Mouse (Mus musculus) splenic B cell, adult 2 months (primary cell): Measurements from ENCODE around the gene Kcnip4.

Experiments used
- DNase-seq: peaks from one replicate; pipeline ENCODE4 v3.0.0-alpha.2; 2011; ENCODE audit warnings: low read depth, low spot score
- H3K27me3 ChIP-seq: 2 replicates; pipeline ENCODE4 v1.6.1; 2012; ENCODE audit warnings: mild to moderate bottlenecking, low read length, moderate library complexity, mixed read lengths; ENCODE audit not compliant: control insufficient read depth, poor library complexity, insufficient read depth, severe bottlenecking
- H3K36me3 ChIP-seq: 2 replicates; pipeline ENCODE4 v1.6.1; 2012; ENCODE audit warnings: mild to moderate bottlenecking, low read length, moderate library complexity, mixed read lengths; ENCODE audit not compliant: control insufficient read depth, poor library complexity, insufficient read depth, severe bottlenecking

Gene Kcnip4

DNA sequence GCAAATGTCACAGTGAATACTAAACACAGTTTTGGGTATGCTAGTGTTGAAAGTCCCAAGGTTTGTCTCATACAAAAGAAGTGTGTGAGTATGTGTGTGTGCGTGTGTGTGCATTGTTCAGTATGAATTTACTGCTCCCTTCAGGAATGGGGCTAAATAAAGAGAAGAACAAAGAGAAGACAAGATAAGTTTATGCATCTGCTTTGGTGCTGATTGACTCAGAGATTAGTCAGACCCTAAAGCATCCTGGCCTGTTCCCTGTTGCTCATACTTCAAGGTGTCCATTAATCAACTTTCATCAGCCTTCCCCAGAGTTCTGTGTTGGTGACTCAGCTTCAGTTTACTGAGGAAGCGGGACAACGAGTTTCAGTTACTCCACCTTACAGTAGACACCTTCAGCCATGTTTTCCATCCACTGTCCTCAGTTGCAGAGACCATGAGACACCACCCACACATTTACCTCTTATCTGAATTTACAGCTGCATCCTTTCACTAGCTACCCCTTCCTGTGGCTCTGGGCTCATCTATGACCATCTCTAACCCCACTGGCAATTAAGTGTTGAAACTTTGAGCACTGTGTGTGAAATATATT lies 960.6 kb downstream of the Kcnip4 start:
- no peaks in the 10 kb centered on the region for H3K27me3 ChIP-seq
- no peak for DNase-seq

GRCm38 (mm10) chr5:48551753-48552152 lies 973.0 kb downstream of the Kcnip4 start:
- Histone ChIP-seq H3K27me3 (no peaks in the 10 kb centered on the region), H3K36me3 (no peaks in the 10 kb centered on the region)
- no peak for DNase-seq

More for the DNA sequence above, 960.6 kb downstream of the Kcnip4 start:
- no peaks in the 10 kb centered on the region for H3K36me3 ChIP-seq

GRCm38 (mm10) chr5:48545825-48546224 lies 978.9 kb downstream of the Kcnip4 start:
- DNase-seq = no peak
- no peaks in the 10 kb centered on the region for H3K36me3 ChIP-seq
- no peaks in the 10 kb centered on the region for H3K27me3 ChIP-seq

- no peak for DNase-seq
- no peaks in the 10 kb centered on the region for H3K27me3 ChIP-seq
- no peaks in the 10 kb centered on the region for H3K36me3 ChIP-seq
Observed at GRCm38 (mm10) chr5:48544784-48545734, 979.6 kb downstream of the Kcnip4 start.

DNA sequence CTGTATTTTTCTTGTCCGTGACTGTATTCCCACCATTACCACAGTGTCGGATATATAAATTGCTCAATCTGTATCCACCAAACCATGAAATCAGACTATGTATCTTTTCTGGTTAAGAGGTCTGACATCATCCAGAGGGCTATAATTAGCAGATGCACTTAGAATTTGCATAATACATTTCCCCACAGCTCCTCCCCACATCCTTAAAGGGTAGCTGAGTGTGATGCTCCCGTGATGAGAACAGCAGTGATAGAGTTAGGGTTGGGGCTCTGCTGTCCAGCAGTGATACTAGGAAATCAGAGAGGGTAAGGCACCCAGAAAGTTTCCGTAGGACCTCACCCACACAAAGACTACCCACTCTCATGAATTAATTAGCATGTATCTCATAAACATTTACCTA lies 1006.7 kb downstream of the Kcnip4 start:
- DNase-seq = no peak
- H3K36me3 ChIP-seq = no peaks in the 10 kb centered on the region
- H3K27me3 ChIP-seq = no peaks in the 10 kb centered on the region

DNA sequence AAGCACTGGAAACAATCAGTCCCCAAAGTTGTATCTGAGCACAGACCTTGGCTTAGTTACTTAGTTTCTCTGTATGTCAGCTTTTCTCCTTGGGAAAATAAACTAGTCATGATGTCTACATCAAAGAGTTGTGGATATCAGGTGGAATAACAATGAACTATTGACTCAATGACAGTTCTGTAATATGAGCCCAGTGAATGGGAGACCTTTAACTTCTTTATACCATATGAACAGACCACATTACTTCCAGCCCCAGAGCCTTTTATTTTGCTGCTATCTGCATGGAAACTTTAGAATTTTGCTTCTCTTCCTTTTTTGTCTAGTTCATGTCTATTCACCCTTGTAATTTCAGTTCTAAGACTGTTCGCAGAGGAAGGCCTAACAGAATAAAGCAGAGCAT lies 1011.4 kb downstream of the Kcnip4 start:
- Histone ChIP-seq H3K36me3 (no peaks in the 10 kb centered on the region), H3K27me3 (no peaks in the 10 kb centered on the region)
- no peak for DNase-seq

DNA sequence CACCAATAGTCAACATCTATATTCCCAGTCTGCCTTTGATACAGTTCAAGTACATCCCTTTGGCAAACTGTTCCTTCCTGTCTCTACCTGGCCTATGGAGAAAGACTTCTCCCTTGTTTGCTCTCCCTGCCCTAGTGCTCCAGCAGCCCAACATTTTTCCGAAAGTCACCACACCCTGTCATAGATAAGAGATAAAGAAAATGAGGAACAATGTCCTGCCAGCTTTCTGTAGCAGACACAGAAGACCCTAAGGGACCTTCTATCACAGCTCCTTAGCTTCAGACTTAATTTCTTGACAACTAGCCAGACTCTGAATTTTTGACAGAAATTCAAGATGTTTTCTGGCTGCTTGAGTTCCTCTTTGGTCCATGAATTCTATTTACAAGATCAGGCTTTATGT lies 1013.4 kb downstream of the Kcnip4 start:
- no peaks in the 10 kb centered on the region for H3K36me3 ChIP-seq
- no peak for DNase-seq
- H3K27me3 ChIP-seq = no peaks in the 10 kb centered on the region

- DNase-seq = no peak
- Histone ChIP-seq H3K36me3 (no peaks in the 10 kb centered on the region), H3K27me3 (no peaks in the 10 kb centered on the region)
Observed at GRCm38 (mm10) chr5:48510241-48510640, 1014.5 kb downstream of the Kcnip4 start.

DNA sequence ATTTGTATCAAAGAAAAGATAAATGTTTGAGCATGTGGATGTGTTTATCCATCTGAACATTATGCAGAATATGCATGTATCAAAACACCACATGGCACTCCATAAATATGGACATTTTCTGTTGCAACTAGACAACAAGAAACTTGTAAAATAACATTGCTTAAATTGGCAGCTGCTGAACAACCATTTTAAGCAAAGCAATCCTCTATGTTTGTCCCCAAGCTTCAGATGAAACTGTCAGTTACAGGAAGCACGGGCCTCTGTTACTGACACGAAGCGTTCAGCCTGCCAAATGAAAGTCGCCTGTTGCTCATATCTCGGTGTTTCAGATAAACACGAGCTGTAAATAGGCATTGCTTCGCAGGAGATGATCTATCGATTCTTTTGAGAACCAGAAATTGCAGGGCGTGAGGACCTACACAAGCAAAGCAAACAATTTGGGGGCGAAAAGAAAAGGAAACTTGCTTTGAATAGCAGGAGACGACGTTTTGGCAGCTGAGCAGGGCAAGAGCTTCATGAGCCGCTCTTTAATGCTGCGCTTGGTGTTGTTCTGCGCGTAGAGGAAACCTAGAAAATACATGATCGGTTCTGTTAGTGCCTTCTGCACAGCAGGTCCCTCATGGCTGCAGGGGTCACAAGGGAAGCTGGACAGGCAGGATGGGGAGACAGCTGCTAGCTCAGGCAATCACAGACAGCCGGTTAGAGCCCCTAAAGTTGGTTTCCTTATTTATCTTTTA lies 1015.3 kb downstream of the Kcnip4 start:
- no peaks in the 10 kb centered on the region for H3K36me3 ChIP-seq
- DNase-seq = no peak
- H3K27me3 ChIP-seq = no peaks in the 10 kb centered on the region

- no peaks in the 10 kb centered on the region for H3K27me3 ChIP-seq
- no peak for DNase-seq
- no peaks in the 10 kb centered on the region for H3K36me3 ChIP-seq
Observed at GRCm38 (mm10) chr5:48503094-48503493, 1021.6 kb downstream of the Kcnip4 start.

DNA sequence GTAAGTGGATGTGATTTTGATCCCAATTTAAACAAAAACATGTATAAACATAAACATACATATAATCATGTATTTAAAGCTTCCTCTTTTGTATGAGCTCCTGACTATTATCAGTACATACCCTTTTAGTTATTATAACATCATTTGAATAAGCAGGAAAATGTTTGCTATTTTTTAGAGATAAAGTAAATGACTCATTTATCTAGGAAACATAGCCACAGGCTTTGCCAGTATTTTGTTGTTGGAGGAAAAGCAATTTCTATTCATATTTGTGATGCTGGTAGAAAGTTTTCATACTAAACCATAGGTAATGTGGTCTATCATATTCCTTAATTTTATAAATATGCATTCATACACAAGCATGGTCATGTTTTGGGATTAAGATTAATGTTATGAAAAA lies 1022.3 kb downstream of the Kcnip4 start:
- Histone ChIP-seq H3K36me3 (no peaks in the 10 kb centered on the region), H3K27me3 (no peaks in the 10 kb centered on the region)
- DNase-seq = no peak

DNA sequence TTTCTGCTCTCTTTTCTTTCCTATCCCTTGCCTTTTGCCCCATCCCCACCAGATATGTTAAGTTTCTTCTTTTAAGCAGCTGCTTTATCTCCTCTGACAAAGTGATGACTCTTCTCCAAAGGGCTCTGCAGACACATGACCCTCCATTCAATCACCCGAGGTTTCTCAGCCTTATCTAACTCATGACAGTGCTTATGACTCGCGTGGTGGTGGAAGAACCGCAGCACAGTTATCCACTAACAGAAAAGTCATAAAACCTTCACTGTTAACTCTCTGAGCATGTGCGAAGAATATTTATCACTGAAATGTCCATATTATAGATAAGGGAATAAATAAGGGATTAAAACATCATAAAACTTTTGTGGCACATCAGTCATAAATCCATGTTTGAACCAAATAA lies 1024.5 kb downstream of the Kcnip4 start:
- H3K27me3 ChIP-seq = no peaks in the 10 kb centered on the region
- no peak for DNase-seq
- no peaks in the 10 kb centered on the region for H3K36me3 ChIP-seq

DNA sequence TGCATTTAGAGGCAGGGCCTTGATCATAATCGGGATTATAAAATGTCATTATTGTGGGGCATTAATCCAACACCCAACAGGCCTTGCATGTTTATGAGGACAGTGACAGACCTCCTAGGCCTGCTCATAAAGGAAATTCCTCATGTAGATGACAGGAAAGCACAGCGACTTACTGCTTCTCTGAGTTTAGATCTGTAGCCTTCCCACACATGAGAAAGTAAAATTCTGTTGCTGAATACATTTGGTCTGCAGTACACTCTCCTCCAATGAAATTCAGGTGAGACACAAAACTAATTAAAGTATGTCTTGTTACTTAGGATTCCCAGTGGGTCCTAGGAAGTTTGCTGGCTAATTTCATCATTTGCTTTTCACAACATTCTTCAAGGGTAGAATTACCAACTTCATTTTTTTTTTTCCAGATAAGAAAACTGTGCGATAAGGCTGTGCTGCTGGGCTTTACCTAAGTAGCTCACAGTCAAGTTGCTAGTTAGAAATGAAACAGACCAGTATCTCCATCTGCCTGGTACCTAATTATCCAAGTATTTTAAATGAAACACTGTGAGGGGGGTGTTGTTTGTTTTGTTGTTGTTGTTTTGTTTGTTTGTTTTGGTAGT lies 1033.7 kb downstream of the Kcnip4 start:
- DNase-seq = no peak
- Histone ChIP-seq H3K36me3 (no peaks in the 10 kb centered on the region), H3K27me3 (no peaks in the 10 kb centered on the region)

- Histone ChIP-seq H3K27me3 (no peaks in the 10 kb centered on the region), H3K36me3 (no peaks in the 10 kb centered on the region)
- DNase-seq = no peak
Observed at GRCm38 (mm10) chr5:48489549-48490288, 1035.0 kb downstream of the Kcnip4 start.
